Mouse (Mus musculus) C2C12 (cell line): ENCODE measurements around the gene Hjurp.

Experiments
- CEBPB ChIP-seq: IDR thresholded peaks from one replicate; pipeline ENCODE4 v1.6.1; 2011; ENCODE audit warnings: low read depth, mild to moderate bottlenecking, control low read depth, moderate library complexity
- CTCF ChIP-seq: IDR thresholded peaks from one replicate; pipeline ENCODE4 v1.5.1; 2011; ENCODE audit not compliant: control insufficient read depth, insufficient read depth, insufficient read length
- MAX ChIP-seq: IDR thresholded peaks from one replicate; pipeline ENCODE4 v1.6.1; 2011; ENCODE audit warnings: mild to moderate bottlenecking, control low read depth
- MYOG ChIP-seq: IDR thresholded peaks from one replicate; pipeline ENCODE4 v1.6.1; 2011; ENCODE audit not compliant: control insufficient read depth, insufficient read length; ENCODE audit errors: extremely low read depth
- USF1 ChIP-seq: IDR thresholded peaks from one replicate; pipeline ENCODE4 v1.6.1; 2011; ENCODE audit warnings: low read depth, mild to moderate bottlenecking, control low read depth, moderate library complexity

DNA sequence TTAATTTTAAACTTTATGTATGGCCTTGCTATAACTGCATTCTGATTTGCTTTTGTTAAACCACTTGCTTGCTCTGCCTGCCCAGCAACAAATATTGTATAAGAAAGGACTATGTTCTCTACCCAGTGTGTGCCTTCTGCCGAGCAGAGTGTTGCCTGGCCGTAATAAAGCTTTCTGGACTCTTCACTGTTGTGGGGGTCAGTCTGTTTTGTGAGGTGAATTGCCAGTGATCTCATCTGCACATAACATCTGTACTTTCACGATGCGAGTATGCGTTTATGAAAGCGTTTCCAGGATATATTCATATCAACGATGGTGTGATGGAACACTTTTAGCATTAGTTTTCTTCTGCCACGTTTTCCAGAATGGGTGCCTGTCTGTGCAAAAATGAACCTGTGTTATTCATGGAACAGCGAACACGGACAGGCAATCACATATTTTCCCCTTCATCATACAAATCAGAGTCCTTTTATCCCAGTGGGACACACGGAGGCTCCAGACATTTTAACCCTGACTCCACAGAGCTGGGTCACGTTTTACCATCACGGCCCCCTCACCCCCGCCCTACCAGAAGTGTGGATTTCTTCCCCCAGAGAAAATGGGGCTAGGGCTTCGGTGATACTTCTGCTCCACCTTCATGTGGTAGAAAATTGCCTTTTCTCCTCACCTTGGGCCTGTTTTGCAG, 2.7 kb upstream of the Hjurp start:
- TF ChIP-seq CTCF (no peak), MAX (no peak), MYOG (no peak), CEBPB (no peak), USF1 (no peak)
